Mouse (Mus musculus) cerebellum, adult 2 months (tissue): ENCODE results near the gene Gm49380.

ENCODE experiments used
- CTCF ChIP-seq: fragments of 200-500 bp; IDR thresholded peaks from 2 replicates; pipeline ENCODE4 v1.5.1; 2011; ENCODE audit warnings: low read depth, mild to moderate bottlenecking, control low read depth, low read length, moderate library complexity, borderline replicate concordance; ENCODE audit not compliant: insufficient read depth
- POLR2A ChIP-seq: fragments of 200-500 bp; IDR thresholded peaks from 2 replicates; pipeline ENCODE4 v1.6.1; 2011; ENCODE audit warnings: low read length, control low read depth, borderline replicate concordance; ENCODE audit not compliant: insufficient read depth

- TF ChIP-seq CTCF (no peak), POLR2A (no peak)
Measured at GRCm38 (mm10) chr9:44024096-44024495, 89.2 kb downstream of the Gm49380 start.
